Mouse (Mus musculus) liver, embryonic 14.5 days (tissue): ENCODE results near the gene Dynlt1f. TPM values are rescaled to one million over a fixed set of nuclear protein-coding genes. Genes with fewer than 3 reads are reported as not detected.
"Not testable (repeated sequence)": the region's sequence is repeated elsewhere in the genome, so short reads cannot be mapped to it uniquely, and the experiment has no call there.

Source experiments
- ATAC-seq: fragments of 200-750 bp; cut with Nextera tagmentation; 2 replicates; pipeline ENCODE4 v1.8.0; 2017; ENCODE audit warnings: moderate number of reproducible peaks, mild to moderate bottlenecking, moderate library complexity; ENCODE audit not compliant: insufficient read depth
- DNase-seq, 3 experiments: peaks; one replicate each; pipeline ENCODE4 v3.0.0-alpha.2; 2012 to 2013; ENCODE audit warnings: low read depth in 3 of 3, low spot score in 3 of 3
- H3K27ac ChIP-seq: fragments of 300-500 bp; sonication (generic); 2 replicates; pipeline ENCODE4 v1.5.1; 2014; ENCODE audit warnings: moderate library complexity, mild to moderate bottlenecking, control low read depth, inconsistent platforms
- H3K27me3 ChIP-seq: fragments of 300-500 bp; sonication (generic); 2 replicates; pipeline ENCODE4 v1.6.1; 2014; ENCODE audit warnings: mild to moderate bottlenecking, low read length, moderate library complexity; ENCODE audit not compliant: control insufficient read depth, insufficient read depth
- H3K36me3 ChIP-seq: fragments of 300-500 bp; sonication (generic); replicated peaks from 2 replicates; pipeline ENCODE4 v1.6.1; 2014; ENCODE audit warnings: low read depth; ENCODE audit not compliant: control insufficient read depth, insufficient read depth
- H3K4me1 ChIP-seq, 2 experiments: fragments of 200-500 bp in 1 of 2; fragments of 300-500 bp in 1 of 2; sonication (generic) in 1 of 2; replicated peaks; 2 replicates each; pipeline ENCODE4 v1.6.1; 2012 to 2014; ENCODE audit warnings: antibody characterized with exemption in 1 of 2, inconsistent platforms in 1 of 2, low read length in 1 of 2; ENCODE audit not compliant: control insufficient read depth in 2 of 2, insufficient read depth in 2 of 2
- H3K4me2 ChIP-seq: fragments of 300-500 bp; sonication (generic); 2 replicates; pipeline ENCODE4 v1.6.1; 2014; ENCODE audit warnings: low read depth, mild to moderate bottlenecking, control low read depth, moderate library complexity
- H3K4me3 ChIP-seq, 2 experiments: fragments of 200-500 bp in 1 of 2; fragments of 300-500 bp in 1 of 2; sonication (generic) in 1 of 2; 2 replicates each; pipeline ENCODE4 v1.5.1; 2012 to 2014; ENCODE audit warnings: low read depth in 2 of 2, low read length in 2 of 2, mild to moderate bottlenecking in 2 of 2, control low read depth in 1 of 2, inconsistent platforms in 1 of 2, moderate library complexity in 1 of 2; ENCODE audit not compliant: insufficient read depth in 1 of 2
- H3K9ac ChIP-seq: fragments of 300-500 bp; sonication (generic); replicated peaks from 2 replicates; pipeline ENCODE4 v1.6.1; 2014; ENCODE audit warnings: mild to moderate bottlenecking, control low read depth, moderate library complexity
- H3K9me3 ChIP-seq: fragments of 300-500 bp; sonication (generic); 2 replicates; pipeline ENCODE4 v1.6.1; 2016; ENCODE audit warnings: low read length, mixed read lengths; ENCODE audit not compliant: control insufficient read depth
- WGBS: fragments of 180-500 bp; shearing (Covaris S2); extraction: QIAGEN DNeasy Blood & Tissue Kit; methylation state at CpG from one replicate; pipeline ENCODE4 v1.1.7; 2014; ENCODE audit not compliant: insufficient replicate concordance; 5-methylcytosine and 5-hydroxymethylcytosine counted together
- polyA plus RNA-seq, 2 experiments: library from polyadenylated mRNA; depleted of rRNA in 1 of 2; stranded (reverse) in 1 of 2; unstranded in 1 of 2; fragments of >200 nt; fragmentation: Nextera tagmentation in 1 of 2; extraction: Ambion mirVana in 1 of 2; gene quantifications; 2 replicates each; pipeline versions ENCODE4 v1.2.1 to v1.2.3; 2012 to 2014

The Dynlt1f gene
- polyA plus RNA-seq, 2 experiments = 61.5 to 109 TPM

DNA sequence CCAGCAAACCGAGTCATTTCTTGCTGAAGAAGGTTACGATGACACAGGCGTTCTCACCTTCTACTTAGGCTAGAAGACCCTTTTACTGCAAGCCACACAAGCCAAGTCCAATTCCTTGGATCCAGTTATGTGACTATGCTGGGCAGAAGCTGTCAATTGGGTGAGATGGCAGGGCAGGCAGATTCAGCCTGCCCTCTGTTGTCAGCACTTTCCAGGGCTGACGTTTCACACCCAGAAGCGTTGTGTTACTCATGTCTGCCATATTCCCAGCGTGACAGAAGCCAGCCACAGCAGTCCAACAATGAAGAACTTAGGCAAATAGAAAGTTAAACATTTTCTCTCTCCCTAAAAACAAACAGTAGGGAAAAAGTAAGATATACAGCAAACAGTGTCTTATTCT lies 35.7 kb downstream of the Dynlt1f start:
- not testable (repeated sequence) for H3K9me3 ChIP-seq, H3K27me3 ChIP-seq, H3K4me1 ChIP-seq, H3K36me3 ChIP-seq, ATAC-seq, DNase-seq, H3K4me3 ChIP-seq, H3K4me2 ChIP-seq, H3K9ac ChIP-seq, H3K27ac ChIP-seq
- WGBS = 55% methylated on average over 5 of the region's 6 CpGs

DNA sequence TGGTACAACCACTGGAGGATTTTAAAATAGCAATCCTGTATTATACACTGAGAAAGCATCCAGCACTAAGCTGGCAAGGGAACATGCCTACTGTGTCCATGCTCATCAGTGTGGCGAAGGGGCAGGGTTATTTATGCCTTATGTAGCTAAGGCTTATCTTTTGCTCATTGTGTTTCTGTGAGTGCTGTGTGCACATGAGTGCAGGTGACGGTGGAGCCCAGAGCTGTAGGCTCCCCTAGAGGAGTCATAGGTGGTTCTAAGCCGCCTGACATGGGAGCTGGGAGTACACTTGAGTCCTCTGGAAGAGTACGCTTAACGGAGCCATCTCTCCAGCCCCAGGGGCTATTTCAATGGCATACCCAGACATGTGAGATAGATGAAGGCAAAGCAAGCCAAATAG lies 36.4 kb downstream of the Dynlt1f start:
- 71% methylated on average over 5 of the region's 5 CpGs for WGBS
- not testable (repeated sequence) for H3K27me3 ChIP-seq, H3K4me1 ChIP-seq, ATAC-seq, DNase-seq, H3K9ac ChIP-seq, H3K36me3 ChIP-seq, H3K27ac ChIP-seq, H3K9me3 ChIP-seq, H3K4me2 ChIP-seq, H3K4me3 ChIP-seq

GRCm38 (mm10) chr17:6617689-6618400 lies 37.9 kb downstream of the Dynlt1f start:
- H3K4me1 ChIP-seq, H3K9me3 ChIP-seq, H3K9ac ChIP-seq, H3K4me2 ChIP-seq, H3K27ac ChIP-seq, H3K27me3 ChIP-seq, DNase-seq, H3K4me3 ChIP-seq, H3K36me3 ChIP-seq: not testable (repeated sequence)
- peak; percentile 66 for ATAC-seq
- WGBS = 52% methylated on average over 7 of the region's 13 CpGs

- not testable (repeated sequence) for H3K36me3 ChIP-seq, H3K4me1 ChIP-seq, DNase-seq, H3K4me3 ChIP-seq, H3K27me3 ChIP-seq, H3K9ac ChIP-seq, H3K9me3 ChIP-seq, ATAC-seq, H3K27ac ChIP-seq, H3K4me2 ChIP-seq
- 73% methylated on average over 9 of the region's 9 CpGs for WGBS
Observed at GRCm38 (mm10) chr17:6616731-6617130, 39.0 kb downstream of the Dynlt1f start.

GRCm38 (mm10) chr17:6614316-6614715 lies 41.4 kb downstream of the Dynlt1f start:
- not testable (repeated sequence) for H3K4me3 ChIP-seq, ATAC-seq, DNase-seq, H3K4me2 ChIP-seq, H3K4me1 ChIP-seq, H3K9me3 ChIP-seq, H3K9ac ChIP-seq, H3K27ac ChIP-seq, H3K36me3 ChIP-seq, H3K27me3 ChIP-seq
- 58% methylated on average over 5 of the region's 9 CpGs for WGBS

DNA sequence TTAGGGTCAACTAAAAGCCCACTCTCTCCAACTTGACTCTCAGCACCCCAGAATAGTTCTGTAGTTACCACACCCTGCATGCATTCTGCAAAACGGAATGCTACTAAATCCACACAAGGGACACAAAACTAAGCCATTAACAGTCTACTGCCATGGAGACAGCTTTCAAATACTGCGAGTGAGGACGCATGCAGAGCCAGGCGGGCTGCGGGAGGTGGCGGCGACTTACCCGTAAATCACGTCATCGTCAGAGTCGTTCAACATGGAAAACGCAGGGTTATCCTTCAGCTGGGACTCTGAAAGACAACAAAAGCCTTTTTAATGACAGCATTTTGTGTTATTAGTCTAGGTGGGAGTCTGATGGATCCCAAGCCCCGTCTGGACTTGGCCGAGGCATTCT lies 42.2 kb downstream of the Dynlt1f start:
- not testable (repeated sequence) for DNase-seq, ATAC-seq, H3K9ac ChIP-seq, H3K4me1 ChIP-seq, H3K4me3 ChIP-seq, H3K27ac ChIP-seq, H3K36me3 ChIP-seq, H3K27me3 ChIP-seq, H3K9me3 ChIP-seq, H3K4me2 ChIP-seq
- WGBS = 75% methylated on average over 11 of the region's 14 CpGs

DNA sequence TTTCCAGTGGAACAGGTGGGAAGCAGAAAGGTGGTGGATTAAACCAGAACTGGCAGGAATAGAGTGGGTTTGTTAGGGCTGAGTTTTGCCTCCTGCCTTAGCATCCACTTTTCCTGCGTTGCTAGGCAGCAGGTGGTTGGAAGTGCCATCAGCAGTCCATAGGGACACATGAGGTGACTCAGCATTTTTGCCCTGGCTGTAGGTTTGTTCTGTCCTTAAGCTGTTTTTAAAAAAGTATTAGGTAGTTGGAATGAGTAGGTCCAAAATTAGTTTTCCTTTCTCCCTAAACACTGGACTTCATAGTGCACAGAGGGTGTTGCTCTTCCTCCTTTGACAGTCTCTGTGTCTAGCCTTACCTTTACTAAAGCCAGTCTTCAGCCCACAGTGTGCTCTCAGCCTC lies 50.4 kb downstream of the Dynlt1f start:
- H3K27ac ChIP-seq, H3K9me3 ChIP-seq, ATAC-seq, H3K9ac ChIP-seq, H3K4me3 ChIP-seq, H3K36me3 ChIP-seq, H3K4me1 ChIP-seq, H3K4me2 ChIP-seq, H3K27me3 ChIP-seq: not testable (repeated sequence)
- WGBS = 50% methylated on average over 1 of the region's 1 CpGs
- DNase-seq = peak in 1 of 3 experiments; percentile 0

GRCm38 (mm10) chr17:6602205-6602604 lies 53.5 kb downstream of the Dynlt1f start:
- not testable (repeated sequence) for H3K9me3 ChIP-seq, H3K4me2 ChIP-seq, H3K36me3 ChIP-seq, H3K27me3 ChIP-seq, H3K9ac ChIP-seq, H3K27ac ChIP-seq, H3K4me1 ChIP-seq, DNase-seq
- 0% methylated on average over 3 of the region's 4 CpGs for WGBS
- peak overlapping the region in 1 of 2 experiments; percentile 39; a peak in 1 of 4 replicates for H3K4me3 ChIP-seq
- ATAC-seq = peak; percentile 24; the same call in 1 of the 2 replicates
